Mouse (Mus musculus): ENCODE measurements at regions not wholly inside any gene's neighbourhood (a gene's known extent, or its start where the extent isn't known, plus 50 kb on each side); places are given as distances from the start of the nearest gene placed in this dataset.

GRCm38 (mm10) chr15:42252730-42253330 is 2118.7 kb downstream of the 9330182O14Rik start:
- no peak overlapping the region for H3K27ac ChIP-seq
- H3K9me3 ChIP-seq (ENCODE audit: control insufficient read depth, low read length) = no peaks in the 10 kb centered on the region
- no peaks in the 10 kb centered on the region for H3K4me1 ChIP-seq (replicated peaks; ENCODE audit: control insufficient read depth, insufficient read depth, low read length)
- no peak overlapping the region for H3K4me3 ChIP-seq (replicated peaks; ENCODE audit: low read length)
- no peak for ATAC-seq (ENCODE audit: low FRiP score)
- no peak for DNase-seq (ENCODE audit: low spot score)
- no peaks in the 10 kb centered on the region for H3K27me3 ChIP-seq (ENCODE audit: control insufficient read depth, insufficient read depth, low read length)
- no peak overlapping the region for H3K9ac ChIP-seq
- no peak overlapping the region for H3K4me2 ChIP-seq (replicated peaks)
- no peaks in the 10 kb centered on the region for H3K36me3 ChIP-seq (replicated peaks; ENCODE audit: control insufficient read depth, insufficient read depth)
- WGBS = 85% methylated on average over 2 of the region's 2 CpGs

GRCm38 (mm10) chr15:42256343-42256742 is 2122.2 kb downstream of the 9330182O14Rik start:
- no peak overlapping the region for H3K27ac ChIP-seq
- ATAC-seq (ENCODE audit: low FRiP score) = no peak
- no peak for DNase-seq (ENCODE audit: low spot score)
- no peaks in the 10 kb centered on the region for H3K9me3 ChIP-seq (ENCODE audit: control insufficient read depth, low read length)
- no peak overlapping the region for H3K4me2 ChIP-seq (replicated peaks)
- H3K36me3 ChIP-seq (replicated peaks; ENCODE audit: control insufficient read depth, insufficient read depth) = no peaks in the 10 kb centered on the region
- H3K9ac ChIP-seq = no peak overlapping the region
- no peaks in the 10 kb centered on the region for H3K27me3 ChIP-seq (ENCODE audit: control insufficient read depth, insufficient read depth, low read length)
- H3K4me1 ChIP-seq (replicated peaks; ENCODE audit: control insufficient read depth, insufficient read depth, low read length) = no peaks in the 10 kb centered on the region
- no peak overlapping the region for H3K4me3 ChIP-seq (replicated peaks; ENCODE audit: low read length)
- 63% methylated on average over 2 of the region's 2 CpGs for WGBS

DNA sequence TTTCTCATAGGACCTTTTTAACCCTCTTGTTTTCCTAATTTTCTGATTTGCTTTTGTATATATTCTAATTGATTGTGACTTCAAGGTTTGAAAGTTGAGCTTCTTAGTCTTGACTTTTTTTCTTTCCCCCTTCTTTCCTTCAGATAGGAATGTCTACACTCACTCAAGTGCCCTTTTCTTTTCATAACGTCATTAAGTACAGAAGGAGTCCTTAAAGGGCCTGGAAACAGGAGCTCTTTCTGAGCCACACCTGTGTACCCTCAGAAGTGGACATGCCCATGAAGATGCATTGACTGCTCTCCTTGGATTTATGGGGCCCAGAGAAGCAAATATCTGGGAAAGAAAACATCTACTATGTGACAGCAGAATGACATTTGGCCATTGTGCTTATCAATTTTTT is 2141.0 kb downstream of the 9330182O14Rik start:
- WGBS = 82% methylated on average over 1 of the region's 1 CpGs

GRCm38 (mm10) chr15:42277247-42277646 is 2143.1 kb downstream of the 9330182O14Rik start:
- DNase-seq (ENCODE audit: low spot score) = no peak
- H3K4me1 ChIP-seq (replicated peaks; ENCODE audit: control insufficient read depth, insufficient read depth, low read length) = no peaks in the 10 kb centered on the region
- no peak overlapping the region for H3K27ac ChIP-seq
- no peak overlapping the region for H3K4me2 ChIP-seq (replicated peaks)
- no peak overlapping the region for H3K9ac ChIP-seq
- 83% methylated on average over 2 of the region's 2 CpGs for WGBS
- H3K36me3 ChIP-seq (replicated peaks; ENCODE audit: control insufficient read depth, insufficient read depth) = no peaks in the 10 kb centered on the region
- H3K9me3 ChIP-seq (ENCODE audit: control insufficient read depth, low read length) = no peaks in the 10 kb centered on the region
- ATAC-seq (ENCODE audit: low FRiP score) = no peak
- no peaks in the 10 kb centered on the region for H3K27me3 ChIP-seq (ENCODE audit: control insufficient read depth, insufficient read depth, low read length)
- no peak overlapping the region for H3K4me3 ChIP-seq (replicated peaks; ENCODE audit: low read length)

More for the DNA sequence above, 2141.0 kb downstream of the 9330182O14Rik start:
- Histone ChIP-seq H3K9ac (no peak overlapping the region), H3K4me3 (replicated peaks; ENCODE audit: low read length) (no peak overlapping the region), H3K4me2 (replicated peaks) (no peak overlapping the region), H3K9me3 (ENCODE audit: control insufficient read depth, low read length) (no peaks in the 10 kb centered on the region), H3K27ac (no peak overlapping the region), H3K4me1 (replicated peaks; ENCODE audit: control insufficient read depth, insufficient read depth, low read length) (no peaks in the 10 kb centered on the region), H3K36me3 (replicated peaks; ENCODE audit: control insufficient read depth, insufficient read depth) (no peaks in the 10 kb centered on the region), H3K27me3 (ENCODE audit: control insufficient read depth, insufficient read depth, low read length) (no peaks in the 10 kb centered on the region)
- no peak for DNase-seq (ENCODE audit: low spot score)
- no peak for ATAC-seq (ENCODE audit: low FRiP score)

DNA sequence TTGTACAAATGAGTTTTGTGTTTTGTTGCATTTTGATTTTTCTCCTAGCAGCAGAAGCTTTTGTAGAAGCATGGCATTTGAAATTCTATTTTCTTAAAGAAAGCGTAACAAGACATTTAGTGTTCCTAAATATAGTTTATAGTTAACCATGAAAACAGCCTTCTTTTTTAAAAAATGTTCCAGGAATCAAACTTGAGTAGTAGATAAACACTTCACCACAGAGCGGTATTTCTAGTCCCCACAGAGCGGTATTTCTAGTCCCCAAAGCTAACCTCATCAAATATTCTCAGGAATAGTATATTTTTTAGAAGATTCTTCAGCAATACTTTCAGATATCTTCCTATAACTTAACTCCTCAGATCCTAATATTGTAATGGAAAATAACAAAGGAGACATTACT is 2146.6 kb downstream of the 9330182O14Rik start:
- H3K4me1 ChIP-seq (replicated peaks; ENCODE audit: control insufficient read depth, insufficient read depth, low read length) = no peaks in the 10 kb centered on the region
- H3K27ac ChIP-seq = no peak overlapping the region
- H3K36me3 ChIP-seq (replicated peaks; ENCODE audit: control insufficient read depth, insufficient read depth) = no peaks in the 10 kb centered on the region
- no peak overlapping the region for H3K4me3 ChIP-seq (replicated peaks; ENCODE audit: low read length)
- no peaks in the 10 kb centered on the region for H3K27me3 ChIP-seq (ENCODE audit: control insufficient read depth, insufficient read depth, low read length)
- H3K9me3 ChIP-seq (ENCODE audit: control insufficient read depth, low read length) = no peaks in the 10 kb centered on the region
- H3K4me2 ChIP-seq (replicated peaks) = no peak overlapping the region
- DNase-seq (ENCODE audit: low spot score) (no peak), ATAC-seq (ENCODE audit: low FRiP score) (no peak)
- WGBS = 95% methylated on average over 3 of the region's 3 CpGs
- no peak overlapping the region for H3K9ac ChIP-seq

DNA sequence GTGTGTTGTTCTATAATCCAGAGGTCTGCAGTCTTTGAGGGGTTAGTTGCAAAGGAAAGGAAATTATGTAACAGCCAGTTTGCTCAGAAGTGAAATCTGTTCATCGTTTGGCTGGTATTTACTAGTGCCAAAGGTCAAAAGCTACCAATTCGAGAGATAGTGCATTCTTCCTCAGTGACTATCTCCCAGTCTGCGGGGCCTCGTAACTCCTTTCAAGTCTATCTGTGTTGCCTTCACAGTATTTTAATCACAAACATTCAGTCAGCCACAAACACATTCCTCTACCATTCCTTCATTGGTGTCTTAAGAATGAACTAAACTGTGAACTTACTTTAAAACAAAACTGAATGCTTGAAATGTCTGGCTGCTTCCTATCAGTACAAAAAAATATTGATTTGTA is 2162.2 kb downstream of the 9330182O14Rik start:
- no peaks in the 10 kb centered on the region for H3K27me3 ChIP-seq (ENCODE audit: control insufficient read depth, insufficient read depth, low read length)
- H3K4me3 ChIP-seq (replicated peaks; ENCODE audit: low read length) = no peak overlapping the region
- H3K4me2 ChIP-seq (replicated peaks) = no peak overlapping the region
- DNase-seq (ENCODE audit: low spot score) = no peak
- no peaks in the 10 kb centered on the region for H3K36me3 ChIP-seq (replicated peaks; ENCODE audit: control insufficient read depth, insufficient read depth)
- no peak overlapping the region for H3K9ac ChIP-seq
- H3K4me1 ChIP-seq (replicated peaks; ENCODE audit: control insufficient read depth, insufficient read depth, low read length) = no peaks in the 10 kb centered on the region
- 76% methylated on average over 4 of the region's 4 CpGs for WGBS
- no peak overlapping the region for H3K27ac ChIP-seq
- no peaks in the 10 kb centered on the region for H3K9me3 ChIP-seq (ENCODE audit: control insufficient read depth, low read length)
- no peak for ATAC-seq (ENCODE audit: low FRiP score)

GRCm38 (mm10) chr15:42297430-42297829 is 2163.3 kb downstream of the 9330182O14Rik start:
- no peak overlapping the region for H3K27ac ChIP-seq
- no peaks in the 10 kb centered on the region for H3K27me3 ChIP-seq (ENCODE audit: control insufficient read depth, insufficient read depth, low read length)
- H3K4me3 ChIP-seq (replicated peaks; ENCODE audit: low read length) = no peak overlapping the region
- no peak overlapping the region for H3K4me2 ChIP-seq (replicated peaks)
- no peak for DNase-seq (ENCODE audit: low spot score)
- no peaks in the 10 kb centered on the region for H3K4me1 ChIP-seq (replicated peaks; ENCODE audit: control insufficient read depth, insufficient read depth, low read length)
- H3K9ac ChIP-seq = no peak overlapping the region
- H3K36me3 ChIP-seq (replicated peaks; ENCODE audit: control insufficient read depth, insufficient read depth) = no peaks in the 10 kb centered on the region
- no peak for ATAC-seq (ENCODE audit: low FRiP score)
- H3K9me3 ChIP-seq (ENCODE audit: control insufficient read depth, low read length) = no peaks in the 10 kb centered on the region

- H3K27ac ChIP-seq = no peak overlapping the region
- no peaks in the 10 kb centered on the region for H3K4me1 ChIP-seq (replicated peaks; ENCODE audit: control insufficient read depth, insufficient read depth, low read length)
- no peaks in the 10 kb centered on the region for H3K9me3 ChIP-seq (ENCODE audit: control insufficient read depth, low read length)
- H3K4me3 ChIP-seq (replicated peaks; ENCODE audit: low read length) = no peak overlapping the region
- H3K4me2 ChIP-seq (replicated peaks) = no peak overlapping the region
- DNase-seq (ENCODE audit: low spot score) (no peak), ATAC-seq (ENCODE audit: low FRiP score) (no peak)
- H3K27me3 ChIP-seq (ENCODE audit: control insufficient read depth, insufficient read depth, low read length) = no peaks in the 10 kb centered on the region
- 83% methylated on average over 1 of the region's 1 CpGs for WGBS
- H3K36me3 ChIP-seq (replicated peaks; ENCODE audit: control insufficient read depth, insufficient read depth) = no peaks in the 10 kb centered on the region
- no peak overlapping the region for H3K9ac ChIP-seq
These were observed 2167.8 kb downstream of the 9330182O14Rik start for GRCm38 (mm10) chr15:42301956-42302355.

- Histone ChIP-seq H3K4me2 (replicated peaks) (no peak overlapping the region), H3K4me3 (replicated peaks; ENCODE audit: low read length) (no peak overlapping the region), H3K36me3 (replicated peaks; ENCODE audit: control insufficient read depth, insufficient read depth) (no peaks in the 10 kb centered on the region), H3K4me1 (replicated peaks; ENCODE audit: control insufficient read depth, insufficient read depth, low read length) (no peaks in the 10 kb centered on the region), H3K27me3 (ENCODE audit: control insufficient read depth, insufficient read depth, low read length) (no peaks in the 10 kb centered on the region), H3K27ac (no peak overlapping the region), H3K9me3 (ENCODE audit: control insufficient read depth, low read length) (no peaks in the 10 kb centered on the region), H3K9ac (no peak overlapping the region)
- no peak for ATAC-seq (ENCODE audit: low FRiP score)
- 63% methylated on average over 3 of the region's 3 CpGs for WGBS
- DNase-seq (ENCODE audit: low spot score) = no peak
These were observed 2169.9 kb downstream of the 9330182O14Rik start for GRCm38 (mm10) chr15:42304097-42304496.

- WGBS = 44% methylated on average over 5 of the region's 5 CpGs
- Histone ChIP-seq H3K4me1 (replicated peaks; ENCODE audit: control insufficient read depth, insufficient read depth, low read length) (no peaks in the 10 kb centered on the region), H3K36me3 (replicated peaks; ENCODE audit: control insufficient read depth, insufficient read depth) (no peaks in the 10 kb centered on the region), H3K9ac (no peak overlapping the region), H3K27ac (no peak overlapping the region), H3K9me3 (ENCODE audit: control insufficient read depth, low read length) (no peaks in the 10 kb centered on the region), H3K27me3 (ENCODE audit: control insufficient read depth, insufficient read depth, low read length) (no peaks in the 10 kb centered on the region), H3K4me3 (replicated peaks; ENCODE audit: low read length) (no peak overlapping the region), H3K4me2 (replicated peaks) (no peak overlapping the region)
- DNase-seq (ENCODE audit: low spot score) = peak; percentile 42
- ATAC-seq (ENCODE audit: low FRiP score) = peak; percentile 64; the same call in 1 of the 2 replicates
These were observed 2175.4 kb downstream of the 9330182O14Rik start for GRCm38 (mm10) chr15:42309586-42309985.

All from hindbrain, embryonic 14.5 days (tissue).